Mouse (Mus musculus): ENCODE results near the gene Hspa12a.
A peak's percentile ranks its signal among the peaks of the same experiment; 100 is the strongest.

The Hspa12a gene

DNA sequence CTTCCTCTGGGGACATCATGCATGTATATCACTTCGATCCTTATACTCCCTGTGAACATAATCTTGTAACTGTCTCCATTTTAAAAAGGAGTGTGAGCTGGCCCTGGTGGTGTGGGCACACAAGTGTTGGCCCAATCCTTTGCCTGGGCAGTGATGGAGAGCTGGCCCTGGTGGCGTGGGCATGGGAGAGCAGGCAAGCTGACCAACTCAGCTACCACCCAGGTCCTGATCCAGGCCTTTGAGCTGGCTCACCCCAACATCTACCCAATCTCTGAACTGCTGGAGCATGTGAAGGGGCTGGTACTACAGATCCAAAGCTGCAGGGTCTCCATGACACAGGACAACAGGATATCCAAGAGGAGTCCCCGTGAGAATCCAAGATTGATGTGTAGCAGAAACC lies 120.2 kb downstream of the Hspa12a start:
- DNase-seq (ENCODE audit: low read depth), result no peak

DNA sequence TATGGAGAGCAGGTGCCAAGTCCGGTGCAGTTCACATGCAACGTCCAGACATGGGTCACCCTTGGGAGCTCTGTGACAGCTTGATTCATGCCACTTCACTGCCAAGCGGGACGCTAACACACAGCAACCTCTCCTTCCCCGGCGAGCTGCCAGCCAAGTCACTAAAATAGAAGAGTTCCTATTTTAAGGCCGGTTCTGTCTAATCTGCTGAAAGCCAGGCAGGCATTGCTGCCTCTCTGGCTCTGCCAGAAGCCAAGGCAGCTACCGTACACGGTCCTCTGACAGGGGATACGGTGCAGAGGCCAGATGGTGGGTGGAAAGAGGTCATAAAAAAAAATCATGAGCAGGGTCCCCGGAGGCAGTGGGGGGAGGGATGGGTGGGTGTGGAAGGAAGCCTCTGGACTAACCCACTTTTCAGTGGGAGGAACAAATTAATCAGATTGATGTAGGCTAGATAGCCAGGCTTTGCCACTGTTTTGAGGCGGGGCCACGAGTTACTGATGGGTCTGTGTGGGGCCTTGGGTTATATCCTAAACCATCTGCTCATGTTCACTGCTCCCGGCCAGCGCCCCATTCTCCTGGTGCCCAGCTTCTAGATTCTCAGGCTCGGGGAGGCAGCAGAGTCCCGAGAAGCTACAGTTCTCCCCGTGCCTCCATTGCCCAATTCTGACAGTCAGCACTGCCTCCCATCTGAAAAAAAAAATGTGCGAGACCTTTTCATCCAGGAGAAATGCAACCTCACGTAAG lies 120.8 kb downstream of the Hspa12a start:
- DNase-seq (ENCODE audit: low read depth), result no peak

DNA sequence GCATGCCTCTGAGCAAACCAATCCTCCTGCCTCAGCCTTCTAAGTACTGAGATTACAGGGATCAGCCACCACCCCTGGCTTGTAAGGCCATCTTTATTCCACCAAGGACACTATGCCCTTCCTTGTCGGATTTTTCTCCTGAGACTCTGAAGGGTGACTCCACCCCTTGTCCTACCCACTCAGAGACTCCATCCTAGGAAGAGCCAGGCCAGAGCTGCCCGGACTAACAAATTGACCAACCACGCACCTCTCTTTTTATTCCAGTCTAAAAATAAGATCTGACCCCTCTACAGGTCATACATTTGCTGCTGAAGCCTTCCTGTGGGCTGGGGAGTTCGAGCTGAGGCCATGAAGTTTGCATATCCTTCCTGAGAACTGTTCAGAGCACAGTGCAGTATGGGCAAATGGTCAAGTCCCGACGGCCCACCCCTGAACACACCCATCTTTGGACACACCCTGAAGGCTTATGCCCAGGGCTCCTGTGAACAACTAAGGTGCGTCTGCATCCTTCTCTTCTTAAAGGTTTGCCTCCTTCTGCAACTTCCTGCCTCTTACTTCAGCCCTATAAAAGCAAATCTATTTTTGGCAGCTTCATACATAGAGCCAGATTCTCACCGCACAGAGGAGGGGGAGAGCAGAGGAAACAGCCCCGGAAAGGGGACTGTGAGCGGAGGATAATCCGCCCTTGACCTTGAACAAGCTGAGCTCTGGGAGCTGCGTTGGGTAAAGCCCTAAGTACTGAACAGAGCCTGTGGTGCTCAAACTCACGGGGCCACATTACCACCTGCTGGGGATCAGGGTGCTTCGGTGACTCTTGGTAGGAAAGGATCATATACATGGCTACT lies 124.7 kb downstream of the Hspa12a start:
- no peak for DNase-seq (ENCODE audit: low read depth)

DNA sequence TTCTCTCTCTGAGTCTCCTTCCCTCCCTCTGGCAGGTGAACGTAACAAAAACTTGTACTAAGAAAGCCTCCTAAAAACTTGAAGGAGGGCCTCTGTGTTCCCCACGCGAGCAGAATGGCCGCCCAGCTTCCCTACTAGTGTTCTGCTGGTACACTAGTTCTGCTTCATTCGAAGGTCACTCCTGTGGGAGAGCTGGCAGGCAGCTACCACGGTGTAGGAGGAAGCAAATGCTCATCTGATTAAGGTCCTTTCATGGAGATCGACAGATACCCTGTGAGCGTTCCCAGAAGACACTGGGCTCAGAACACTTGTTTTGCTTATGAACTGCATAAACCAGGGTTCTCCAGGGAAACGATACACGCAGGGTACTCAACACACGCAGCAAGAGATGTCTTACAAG lies 126.1 kb downstream of the Hspa12a start:
- DNase-seq (ENCODE audit: low read depth), result no peak

DNA sequence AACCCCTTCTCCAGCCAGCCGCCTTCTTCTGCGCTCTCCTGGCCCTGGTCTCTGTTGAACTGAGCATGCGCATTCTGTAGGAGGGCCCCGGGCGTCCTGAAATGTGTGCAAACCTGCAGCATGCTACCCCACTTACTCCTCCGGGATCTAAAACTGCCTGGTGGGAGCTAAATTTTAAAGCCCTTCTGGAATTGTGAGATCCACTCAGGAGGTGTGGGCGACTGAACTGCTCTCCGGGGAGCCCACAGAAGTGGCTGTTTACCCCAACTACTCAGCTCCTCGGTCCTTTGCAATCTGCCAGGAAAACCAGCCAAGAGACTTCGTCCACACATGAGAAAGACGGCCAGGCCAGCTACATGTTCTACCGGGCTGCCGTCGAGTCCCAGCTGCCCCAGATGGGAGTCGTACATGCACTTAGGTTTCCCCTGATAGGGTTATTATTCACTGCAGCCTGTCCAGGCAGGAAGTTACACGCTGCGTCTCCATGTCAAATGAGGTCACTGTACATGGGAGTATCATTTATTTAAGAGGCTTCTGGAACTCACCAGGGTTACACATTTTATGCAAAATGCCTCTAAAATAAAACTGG lies 126.9 kb downstream of the Hspa12a start:
- no peak for DNase-seq (ENCODE audit: low read depth)

DNA sequence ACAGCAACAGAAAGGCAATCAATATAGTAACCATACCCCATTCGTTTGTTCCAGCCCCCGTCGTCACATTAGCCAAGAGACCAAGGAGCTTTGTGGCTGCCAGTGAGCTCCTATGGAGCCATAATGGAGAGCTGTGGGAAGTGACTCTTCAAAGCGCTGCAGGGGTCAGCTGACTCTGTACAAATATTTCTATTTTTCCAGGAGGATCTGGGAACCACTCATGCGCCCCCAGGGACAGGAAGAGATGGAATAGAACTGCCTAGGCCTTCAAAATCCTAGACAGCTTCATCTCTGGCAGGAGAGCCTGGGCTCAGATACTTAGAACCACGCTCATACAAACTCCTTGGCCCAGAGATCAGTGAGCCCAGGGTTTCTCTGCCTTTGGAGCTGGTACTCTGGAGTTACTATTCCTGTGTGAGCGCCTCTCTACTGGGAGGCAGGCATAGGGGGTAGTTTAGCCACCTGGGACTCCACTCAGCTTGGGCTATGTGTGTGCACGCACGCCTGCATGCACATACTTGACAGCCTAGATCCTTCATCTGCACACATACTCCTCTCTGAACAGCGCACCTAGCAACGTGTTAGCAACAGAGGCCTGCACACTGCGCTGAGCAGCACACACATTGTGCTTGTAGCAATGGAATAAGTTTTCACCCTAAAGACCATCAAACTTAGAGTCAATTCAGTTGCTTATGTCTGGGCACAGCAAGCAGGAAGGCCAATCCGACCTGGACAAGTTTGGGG lies 128.1 kb downstream of the Hspa12a start:
- DNase-seq (ENCODE audit: low read depth), result no peak

DNA sequence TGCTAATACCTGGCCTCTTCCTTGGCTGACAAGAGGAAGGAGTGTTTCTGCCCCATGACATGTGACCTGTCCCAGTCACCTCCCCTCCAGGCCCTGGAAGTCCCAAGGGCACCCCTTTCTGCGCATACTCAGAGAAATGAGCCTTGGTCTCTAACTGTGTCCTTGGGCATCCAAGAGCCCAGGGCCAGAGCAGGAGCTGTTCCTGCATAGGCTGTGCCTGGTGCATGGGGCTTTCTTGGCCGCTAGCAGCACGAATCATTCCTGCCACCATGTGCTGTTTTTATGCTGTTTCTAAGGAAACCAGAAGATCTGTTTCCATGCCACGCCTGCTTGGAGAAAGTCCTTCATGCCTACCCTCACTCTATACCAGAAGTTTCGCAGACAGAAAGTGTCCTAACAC lies 132.9 kb downstream of the Hspa12a start:
- DNase-seq (ENCODE audit: low read depth), result no peak

DNA sequence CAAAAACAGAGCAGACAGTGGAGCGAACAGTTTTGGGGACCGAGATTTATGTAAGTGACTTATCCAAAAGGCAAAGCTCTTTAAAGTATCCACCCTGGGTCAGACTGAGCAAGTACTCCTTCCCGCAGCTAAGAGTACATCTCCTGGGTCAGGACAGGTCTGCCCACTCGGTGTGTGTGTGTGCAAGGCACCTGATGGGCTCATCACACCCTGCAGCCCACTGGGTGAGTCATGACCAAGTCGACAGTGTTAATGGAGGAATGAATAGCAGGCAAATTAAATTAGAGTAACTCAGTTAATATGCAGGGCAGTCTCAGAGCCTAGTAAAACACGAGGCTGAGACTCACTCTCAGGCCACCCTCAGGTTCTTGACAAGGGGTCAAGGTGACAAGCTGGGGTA lies 134.6 kb downstream of the Hspa12a start:
- no peak for DNase-seq (ENCODE audit: low read depth)

DNA sequence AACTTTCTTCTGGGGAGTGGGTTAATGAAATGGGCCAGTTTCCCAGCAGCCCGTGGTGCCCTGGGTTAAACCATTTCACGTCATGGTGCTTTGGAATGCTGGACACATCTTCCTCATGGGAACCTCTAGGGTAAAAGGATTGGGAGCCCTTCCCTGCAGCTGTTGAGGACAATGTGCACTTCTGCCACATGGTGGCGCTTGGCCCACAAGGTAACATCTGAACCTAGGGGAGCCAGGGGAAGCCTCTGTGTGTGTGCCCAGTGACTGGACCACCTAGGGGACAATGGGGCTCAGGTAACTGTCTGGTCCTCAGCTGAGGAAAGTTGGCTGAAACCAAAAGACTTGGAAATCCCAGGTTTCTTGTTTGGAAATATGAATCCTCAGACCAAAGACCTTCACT lies 137.1 kb downstream of the Hspa12a start:
- peak; percentile 12 for DNase-seq (ENCODE audit: low read depth)

DNA sequence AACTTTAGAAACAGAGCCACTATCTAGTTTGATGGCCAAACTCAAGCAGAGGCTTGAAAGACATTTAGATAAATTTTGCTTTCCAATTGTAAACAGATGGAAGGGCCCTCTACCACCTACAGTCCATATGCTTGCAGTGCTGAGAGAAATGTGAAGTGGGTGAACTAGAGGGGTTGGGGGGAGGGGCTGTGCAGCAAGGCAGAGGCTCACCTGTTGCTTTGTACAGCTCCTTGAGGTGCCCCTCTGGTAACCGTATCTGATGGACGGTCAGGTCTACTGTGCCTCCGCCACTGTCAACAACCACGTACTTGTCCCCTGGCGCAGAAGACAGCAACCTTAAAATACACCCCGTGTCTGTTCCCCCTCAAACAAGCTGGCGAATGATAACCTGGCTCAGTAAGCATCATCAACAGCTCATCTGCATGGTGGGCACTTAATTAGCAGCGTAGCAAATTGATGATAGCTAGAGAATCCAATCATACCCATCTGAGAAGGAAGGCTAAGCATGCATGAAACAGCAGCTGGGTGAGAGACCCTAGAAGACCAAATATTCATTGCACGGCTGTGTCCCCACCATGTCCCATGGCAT lies 138.2 kb downstream of the Hspa12a start:
- no peak for DNase-seq (ENCODE audit: low read depth)

DNA sequence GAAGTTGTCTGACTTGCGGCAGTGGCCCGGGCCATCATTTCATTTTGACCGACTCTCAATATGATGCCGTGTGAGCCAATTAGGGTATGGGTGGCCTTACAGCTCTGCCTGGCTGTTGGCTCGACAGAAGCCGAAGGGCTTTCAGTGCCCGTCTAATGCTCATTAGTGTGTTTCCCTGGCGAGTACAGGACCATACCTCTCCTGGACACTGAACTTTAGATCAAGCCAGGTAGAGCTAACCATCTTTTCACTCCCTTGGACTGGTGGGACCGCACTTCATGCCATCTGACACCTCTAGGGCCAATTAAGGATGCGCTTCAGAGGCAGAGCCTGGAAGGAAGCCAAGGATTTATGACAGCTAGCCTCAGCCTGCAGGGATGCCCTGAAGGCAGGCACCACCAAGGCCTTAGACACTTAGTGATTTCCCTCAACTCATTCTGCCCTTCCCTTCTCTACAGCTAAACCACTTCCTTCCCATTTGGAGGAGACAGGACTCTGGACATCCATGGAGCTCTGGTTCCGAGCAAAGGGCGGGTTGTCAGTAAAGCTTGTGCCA lies 148.3 kb downstream of the Hspa12a start:
- no peak for DNase-seq (ENCODE audit: low read depth)

DNA sequence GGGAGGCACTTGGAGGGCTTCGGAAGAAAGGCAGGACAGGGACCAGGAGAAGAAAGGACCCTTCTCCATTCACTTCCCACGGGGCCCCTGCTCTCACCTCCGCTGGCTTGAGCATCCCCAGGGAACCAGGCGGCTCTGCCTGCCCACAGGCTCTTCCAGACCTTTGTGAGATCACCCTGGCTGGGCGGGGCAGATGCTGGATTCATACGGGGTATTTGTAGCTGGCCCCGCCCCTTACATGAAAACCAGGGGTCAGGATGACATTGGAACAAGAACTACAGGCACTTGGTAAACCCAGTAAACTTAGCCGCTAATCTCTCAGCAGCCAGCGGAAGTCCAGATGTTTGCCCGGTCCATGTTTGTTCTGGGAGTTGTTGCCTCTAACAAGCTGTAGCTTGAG lies 149.2 kb downstream of the Hspa12a start, which contains the start of gene 1700019N19Rik:
TSS of gene 1700019N19Rik (minus strand) at position 178 of the 400 bp plus-strand sequence.
- no peak for DNase-seq (ENCODE audit: low read depth)

DNA sequence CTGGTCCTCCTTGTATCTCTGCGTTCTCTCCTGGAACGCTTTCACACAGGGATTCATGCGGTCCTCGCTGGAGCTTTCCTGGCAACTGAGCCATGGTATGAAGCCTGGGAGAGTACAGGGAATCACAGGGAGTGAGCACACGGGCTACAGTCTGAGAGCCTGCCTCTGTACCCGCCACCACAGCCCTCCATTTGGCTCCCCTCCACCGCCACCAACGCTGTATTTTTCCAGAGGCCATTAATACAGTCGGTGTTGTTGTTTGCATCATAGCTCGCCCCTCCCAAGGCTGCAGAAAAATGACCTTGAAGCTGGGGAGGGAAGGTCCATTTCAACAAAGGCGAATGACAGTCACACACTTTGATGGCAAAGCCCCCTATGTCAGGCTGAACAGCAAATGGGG lies 154.3 kb downstream of the Hspa12a start:
- no peak for DNase-seq (ENCODE audit: low read depth)

DNA sequence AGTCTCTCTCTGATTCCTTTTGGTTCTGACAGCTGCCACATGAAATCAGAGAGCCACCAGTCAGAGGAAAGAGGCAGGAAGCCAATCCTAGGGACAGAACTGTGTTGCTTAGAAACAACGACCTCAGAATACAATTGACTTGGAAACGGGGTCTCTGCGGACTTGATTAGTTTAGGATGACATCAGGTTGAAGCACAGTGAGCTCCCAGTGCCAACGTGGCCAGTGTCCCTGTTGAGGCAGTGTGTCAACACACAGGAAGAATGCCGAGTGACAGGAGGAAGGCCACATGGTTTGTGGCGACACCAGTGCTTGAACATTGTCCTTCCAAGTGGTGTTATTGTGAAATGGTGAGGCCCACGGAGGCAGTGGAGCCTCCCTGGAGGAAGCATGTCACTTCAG lies 159.5 kb downstream of the Hspa12a start:
- peak; percentile 37 for DNase-seq (ENCODE audit: low read depth)

DNA sequence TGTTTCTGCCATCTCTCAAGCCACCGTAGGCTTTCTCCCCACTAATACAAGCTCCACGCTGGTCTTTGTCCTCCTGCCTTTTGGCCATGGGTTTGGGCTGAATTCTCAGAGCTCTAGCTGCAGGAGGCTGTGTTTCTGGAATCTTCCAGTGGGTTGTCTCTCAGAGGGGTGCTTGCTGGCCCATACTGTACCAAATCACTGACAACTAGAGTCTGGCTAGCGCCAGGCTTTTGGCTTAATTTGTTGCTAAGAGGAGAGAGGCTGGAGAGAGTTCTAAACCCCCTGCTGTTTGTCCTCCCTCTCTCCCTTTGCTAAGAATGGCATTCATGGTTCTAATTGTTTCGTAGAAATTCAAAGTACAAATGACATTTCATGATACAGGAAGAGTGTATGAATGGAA lies 161.9 kb downstream of the Hspa12a start:
- no peak for DNase-seq (ENCODE audit: low read depth)

DNA sequence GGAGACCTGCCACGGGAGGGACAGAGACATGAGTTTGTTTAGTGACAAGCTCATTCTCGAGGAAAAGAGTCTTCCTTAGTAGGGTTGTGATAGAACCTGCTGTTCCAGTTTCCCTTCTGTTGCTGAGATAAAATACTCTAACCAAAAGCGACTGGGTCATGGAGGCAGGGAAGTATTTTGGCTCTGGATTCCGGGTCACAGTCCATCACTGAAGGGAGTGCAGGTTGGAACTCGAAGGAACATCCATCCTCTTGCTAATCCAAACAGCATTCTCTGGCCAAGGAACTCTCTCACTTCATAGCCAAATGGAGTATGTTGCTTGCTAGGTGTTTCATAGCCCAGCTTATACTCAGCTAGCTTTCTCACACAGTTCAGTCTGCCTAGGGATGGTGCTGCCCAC lies 167.0 kb downstream of the Hspa12a start:
- no peak for DNase-seq (ENCODE audit: low read depth)

DNA sequence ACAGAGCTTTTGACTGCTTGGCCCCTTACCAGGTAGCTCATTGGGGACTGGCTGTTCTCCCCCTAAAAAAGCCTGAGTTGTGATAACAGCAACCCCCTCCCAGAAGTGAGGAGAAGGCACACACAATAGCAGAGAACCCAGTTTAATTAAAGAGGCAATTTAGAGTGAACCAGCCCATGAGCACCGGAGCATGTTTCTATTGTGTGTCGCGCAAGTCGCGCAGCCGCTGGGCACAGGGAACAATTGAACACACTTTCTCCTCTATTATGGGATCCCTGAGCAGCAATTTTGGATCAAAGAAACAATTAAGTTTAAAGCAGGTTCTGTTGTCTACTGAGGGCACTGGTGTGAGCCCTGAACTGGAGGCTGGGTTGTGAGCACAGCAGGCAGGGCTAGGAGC lies 176.1 kb downstream of the Hspa12a start:
- DNase-seq (ENCODE audit: low read depth), result no peak

DNA sequence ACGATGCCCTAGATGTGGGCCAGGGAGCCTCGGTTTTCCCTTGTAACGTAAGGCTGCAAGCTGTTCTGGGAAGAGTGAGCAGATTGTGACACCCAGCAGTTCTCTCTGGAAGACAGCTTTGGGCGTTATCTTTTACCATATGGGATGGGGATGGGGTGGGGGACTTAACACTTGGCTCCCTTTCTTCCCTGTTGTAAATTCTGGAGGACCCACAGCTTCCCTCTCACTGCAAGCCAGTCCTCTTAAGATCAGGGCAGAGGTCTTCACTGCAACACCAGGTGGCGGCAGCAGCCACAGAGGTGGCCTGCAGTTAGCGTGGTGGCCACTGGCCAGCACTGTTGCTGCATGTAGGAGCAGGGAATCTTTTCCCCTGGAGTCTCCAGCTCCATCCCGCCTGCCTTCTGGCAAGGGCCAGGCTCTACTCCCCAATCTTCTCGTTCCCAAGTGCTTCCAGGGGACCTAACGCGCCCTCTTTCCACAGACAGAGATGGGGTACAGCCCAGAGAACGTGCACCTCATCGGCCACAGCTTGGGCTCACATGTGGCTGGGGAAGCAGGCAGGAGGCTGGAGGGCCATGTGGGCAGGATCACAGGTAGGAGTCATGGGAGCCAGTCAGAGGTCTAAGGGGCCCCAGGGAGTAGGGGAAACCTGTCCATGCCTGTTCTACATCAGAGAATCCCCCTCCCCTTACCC lies 180.5 kb downstream of the Hspa12a start:
- DNase-seq (ENCODE audit: low read depth), result peak; percentile 18

DNA sequence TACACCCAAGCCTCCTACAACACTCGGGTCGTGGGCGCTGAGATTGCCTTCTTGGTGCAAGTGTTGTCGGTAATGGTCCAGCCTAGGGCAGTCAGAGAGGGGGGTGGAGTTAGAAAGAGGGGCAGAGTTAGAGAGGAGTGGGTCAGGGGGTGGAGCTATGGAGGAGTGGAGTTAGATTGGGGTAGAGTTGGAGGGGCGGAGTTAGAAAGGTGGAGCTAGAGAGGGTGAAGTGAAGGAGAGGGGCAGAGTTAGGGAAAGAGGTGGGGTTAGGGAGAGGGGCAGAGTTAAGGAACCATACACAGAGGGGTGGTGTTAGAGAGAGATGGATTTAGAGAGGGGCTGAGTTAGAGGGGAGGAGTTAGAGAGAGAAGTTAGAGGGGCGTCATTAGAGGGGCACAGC lies 181.1 kb downstream of the Hspa12a start:
- DNase-seq (ENCODE audit: low read depth), result no peak

DNA sequence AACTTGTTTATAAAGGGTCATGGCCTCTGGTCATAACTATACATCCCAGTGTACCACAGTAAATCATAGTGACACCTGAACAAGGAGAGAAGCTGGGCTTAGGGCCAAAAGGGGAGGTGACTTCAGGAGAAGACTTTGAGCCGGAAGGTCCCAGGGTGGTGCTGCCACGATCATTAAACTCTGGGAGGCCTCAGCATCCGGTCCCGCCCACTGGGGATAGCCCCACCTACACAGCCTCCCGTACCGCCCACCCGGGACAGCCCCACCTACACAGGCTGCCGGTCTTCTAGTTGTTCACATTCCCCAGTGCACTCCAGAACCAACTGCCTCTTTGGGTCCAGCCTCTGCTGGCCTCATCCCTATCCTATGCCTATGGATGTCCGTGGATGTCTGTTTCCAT lies 184.0 kb downstream of the Hspa12a start, which contains the start of gene Pnliprp2:
TSS of gene Pnliprp2 (plus strand) at position 297 of the 400 bp plus-strand sequence.
- DNase-seq (ENCODE audit: low read depth), result no peak

DNA sequence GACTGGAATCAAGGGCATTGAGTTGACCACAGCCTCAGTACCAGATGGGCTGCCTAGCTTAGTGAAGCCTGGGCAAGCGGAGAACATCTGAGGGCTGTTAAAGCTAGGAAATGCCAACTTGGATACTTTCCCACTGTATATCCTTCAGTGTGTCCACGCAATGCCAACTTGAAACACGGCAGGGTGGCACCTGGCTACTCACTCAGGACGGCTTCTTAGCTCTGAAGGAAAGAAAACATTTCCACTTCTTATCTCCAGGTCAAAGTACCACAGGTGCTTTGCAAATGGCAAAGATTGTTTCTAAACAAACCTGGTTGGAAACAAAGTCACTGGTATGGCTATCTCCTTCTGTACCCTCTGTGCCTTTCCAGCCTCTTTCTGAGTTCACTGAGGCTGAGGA lies 184.6 kb downstream of the Hspa12a start:
- DNase-seq (ENCODE audit: low read depth), result no peak

Measured in 416B (cell line).